ENCODE assay signal across 13 mouse cellular contexts in the genomic region with DNA sequence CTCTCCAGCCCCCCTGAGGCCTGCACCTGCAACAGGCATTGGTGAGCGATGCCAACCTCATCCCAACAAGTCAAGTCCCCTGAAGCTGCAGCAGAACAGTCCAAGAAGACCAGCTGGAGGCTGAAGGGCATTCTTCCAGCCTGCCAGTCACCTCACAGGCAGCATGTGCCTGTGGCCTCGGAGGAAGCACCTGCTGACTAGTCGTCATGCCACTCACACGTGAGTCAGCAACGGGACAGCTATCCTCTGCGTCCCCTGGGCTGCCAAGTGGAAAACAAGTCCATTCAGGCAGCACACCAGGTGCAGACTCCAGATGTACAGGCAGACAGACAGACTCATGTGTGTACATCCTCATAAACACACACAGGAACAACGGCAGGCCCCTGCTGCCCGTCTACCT.
DNase-seq lines count a peak whose midpoint lies in the region; ATAC-seq and TF ChIP-seq lines count a peak whose summit lies in the region.
"Had no signal": no experiment of that assay in that cellular context is flagged by ENCODE, and none has a peak within 500 bp of the region (broad histone marks: within the 10 kb centered on the region; RNA-seq: fewer than 3 reads in every experiment).

No protein-coding gene starts in this region.

- no peak overlapping the region for H3K4me2 ChIP-seq in CH12.LX (ENCODE audit: insufficient read depth, low read depth, poor library complexity, severe bottlenecking)
- H3K4me2 ChIP-seq: liver, embryonic 11.5 days had no signal

- H3K9ac ChIP-seq in CH12.LX (ENCODE audit: insufficient read depth, low read depth): no peak overlapping the region

- intact Hi-C loops in left cerebral cortex, postnatal 4 days (cut with DNase I): no loop called here
- intact Hi-C loops in left cerebral cortex, postnatal 14 days (cut with DNase I): loop anchor here (10.0 kb wide), 1 partner anchor 161 kb away; no protein-coding TSS in a partner anchor

- no peak for TF ChIP-seq RAD21 in CH12.LX (IDR thresholded peaks at IDR 0.05; ENCODE audit: low read depth, low read length)

- H3K4me3 ChIP-seq in CH12.LX (replicated peaks in 1 of 3; ENCODE audit: low read depth in 2 of 3, low read length in 2 of 3, poor library complexity in 1 of 3): no peak overlapping the region
- H3K4me3 ChIP-seq: heart, embryonic 10.5 days had no signal

- H3K36me3 ChIP-seq in CH12.LX (replicated peaks in 1 of 2; ENCODE audit: control insufficient read depth in 1 of 2, insufficient read depth in 1 of 2, low read length in 1 of 2): no peaks in the 10 kb centered on the region
- H3K36me3 ChIP-seq: heart, embryonic 10.5 days had no signal

- ATAC-seq in megakaryocyte progenitor cell, adult 5-6 weeks (replicated peaks; ENCODE audit: poor library complexity): peak; percentile 39
- ATAC-seq: inflammation-experienced regulatory T-cells, adult 6 months had no signal

- DNase-seq in left cerebral cortex, postnatal 4 days: peak; percentile 55
- DNase-seq in left cerebral cortex, postnatal 14 days (ENCODE audit: low spot score in 2 of 2): no peak
- DNase-seq in CH12.LX (ENCODE audit: extremely low read depth): peak; percentile 42
- peak; percentile 26 for DNase-seq in cerebellum, adult 11 months
- no peak for DNase-seq in embryo, embryonic 9.5 days (ENCODE audit: extremely low spot score)
- DNase-seq in adrenal gland, adult 18-20 months (ENCODE audit: low spot score in 2 of 2): no peak
- DNase-seq: adrenal gland, postnatal 25 days; layer of hippocampus, postnatal 36 days had no signal

- no peaks in the 10 kb centered on the region for H3K79me2 ChIP-seq in CH12.LX (replicated peaks; ENCODE audit: control insufficient read depth, extremely low read depth, insufficient read depth, poor library complexity, severe bottlenecking)

- no peak for TF ChIP-seq POLR2A in CH12.LX (IDR thresholded peaks at IDR 0.05; ENCODE audit: low read depth, low read length)

- no peak overlapping the region for H3K27ac ChIP-seq in CH12.LX (ENCODE audit: insufficient read depth, low read depth)
- H3K27ac ChIP-seq: heart, embryonic 10.5 days; kidney, postnatal 0 days had no signal

- in situ Hi-C loops in CH12.LX (cut with MboI; ENCODE audit: low pct_ligation_motif_present, low pct_unique_long_range_greater_than_20kb, low sequenced_read_pairs): loop anchor here (25.0 kb wide), 1 partner anchor 173 kb away; no protein-coding TSS in a partner anchor

- dilution Hi-C loops in CH12.LX (cut with MboI; ENCODE audit: extremely low pct_ligation_motif_present, extremely low pct_unique_long_range_greater_than_20kb, low sequenced_read_pairs): no loop called here

- TF ChIP-seq EP300 in CH12.LX (IDR thresholded peaks at IDR 0.05; ENCODE audit: low read length): no peak

- peaks cover 8 to 10% of the 10 kb centered on the region in 2 experiments; a peak in 3 of 4 replicates for H3K4me1 ChIP-seq in CH12.LX (ENCODE audit: control insufficient read depth in 1 of 2, insufficient read depth in 2 of 2)

- TF ChIP-seq CTCF in CH12.LX (conservative IDR thresholded peaks at IDR 0.05 in 1 of 2, IDR thresholded peaks at IDR 0.05 in 1 of 2; ENCODE audit: low read depth in 2 of 2, low read length in 2 of 2): no peak

- no peaks in the 10 kb centered on the region for H3K27me3 ChIP-seq in CH12.LX (replicated peaks)

- no peaks in the 10 kb centered on the region for H3K9me3 ChIP-seq in CH12.LX (replicated peaks; ENCODE audit: low read length)
- H3K9me3 ChIP-seq: heart, embryonic 10.5 days had no signal

TF ChIP-seq in CH12.LX, 34 proteins besides CTCF, POLR2A, EP300 and RAD21:
- TF ChIP-seq MEF2A (IDR thresholded peaks at IDR 0.05; ENCODE audit: borderline replicate concordance, low read depth, low read length): no peak
- TF ChIP-seq USF1 (IDR thresholded peaks at IDR 0.05; ENCODE audit: low read depth, low read length): no peak
- TF ChIP-seq TCF12 (IDR thresholded peaks at IDR 0.05; ENCODE audit: low read depth, low read length): peak; percentile 48; the same call in 1 of the 2 replicates
- TF ChIP-seq ZMIZ1 (IDR thresholded peaks at IDR 0.05; ENCODE audit: low read depth, low read length): no peak
- peak; percentile 33; the same call in 1 of the 2 replicates for TF ChIP-seq ETS1 (conservative IDR thresholded peaks at IDR 0.05; ENCODE audit: low read depth, low read length)
- peak; percentile 89 for TF ChIP-seq BHLHE40 (IDR thresholded peaks at IDR 0.05; ENCODE audit: low read depth, low read length)
- TF ChIP-seq UBTF (IDR thresholded peaks at IDR 0.05; ENCODE audit: low read depth, low read length): no peak
TF ChIP-seq in CH12.LX: peak in this region for 3.

Comparison
In these comparisons a context has a peak if more than half of its experiments do, and no peak if none do; other contexts are left out.
1. DNase-seq: peak in left cerebral cortex, postnatal 4 days (single experiment), CH12.LX (single experiment) and cerebellum, adult 11 months (single experiment); none in left cerebral cortex, postnatal 14 days (0 of 2), embryo, embryonic 9.5 days (single experiment) and adrenal gland, adult 18-20 months (0 of 2).